ENCODE assay signal across 24 mouse cellular contexts in genomic region chr1:183692756-183693155, GRCm38 (mm10).
"Had no signal": no experiment of that assay in that cellular context is flagged by ENCODE, and none has a peak within 500 bp of the region (broad histone marks: within the 10 kb centered on the region; RNA-seq: fewer than 3 reads in every experiment).

No protein-coding gene starts in this region.

- H3K4me2 ChIP-seq: embryonic facial prominence, embryonic 12.5 days; embryonic facial prominence, embryonic 13.5 days; embryonic facial prominence, embryonic 15.5 days; forebrain, embryonic 12.5 days; forebrain, embryonic 13.5 days; forebrain, embryonic 15.5 days had no signal

- H3K9ac ChIP-seq: embryonic facial prominence, embryonic 12.5 days; embryonic facial prominence, embryonic 13.5 days; embryonic facial prominence, embryonic 15.5 days; forebrain, embryonic 12.5 days; forebrain, embryonic 13.5 days; forebrain, embryonic 15.5 days; forebrain, postnatal 0 days had no signal

- H3K4me3 ChIP-seq: embryonic facial prominence, embryonic 10.5 days; embryonic facial prominence, embryonic 12.5 days; embryonic facial prominence, embryonic 13.5 days; embryonic facial prominence, embryonic 15.5 days; erythroblast, embryonic 14.5 days; forebrain, embryonic 10.5 days; forebrain, embryonic 12.5 days; forebrain, embryonic 13.5 days; forebrain, embryonic 15.5 days; gastrocnemius, adult 2 months; heart, adult 2 months had no signal

- H3K4me1 ChIP-seq: embryonic facial prominence, embryonic 10.5 days; embryonic facial prominence, embryonic 12.5 days; embryonic facial prominence, embryonic 13.5 days; embryonic facial prominence, embryonic 15.5 days; forebrain, embryonic 10.5 days; forebrain, embryonic 12.5 days; forebrain, embryonic 13.5 days; forebrain, embryonic 15.5 days had no signal

- H3K27ac ChIP-seq: embryonic facial prominence, embryonic 10.5 days; embryonic facial prominence, embryonic 12.5 days; embryonic facial prominence, embryonic 13.5 days; embryonic facial prominence, embryonic 15.5 days; forebrain, embryonic 10.5 days; forebrain, embryonic 12.5 days; forebrain, embryonic 13.5 days; forebrain, embryonic 15.5 days; gastrocnemius, adult 2 months; heart, adult 2 months had no signal

- DNase-seq: cerebellum, adult 9-10 months; cerebellum, adult 9-11 months; cerebellum, postnatal 10 days; cerebellum, postnatal 14 days; cerebellum, postnatal 25 days; cerebellum, postnatal 36 days; embryo, embryonic 11 days; forebrain, postnatal 0 days; gastrocnemius, adult 2 months; gastrocnemius, postnatal 10 days; gastrocnemius, postnatal 14 days; gastrocnemius, postnatal 25 days; gastrocnemius, postnatal 36 days; heart, adult 18-20 months; heart, adult 2 months had no signal

- H3K9me3 ChIP-seq: embryonic facial prominence, embryonic 10.5 days; embryonic facial prominence, embryonic 12.5 days; embryonic facial prominence, embryonic 13.5 days; embryonic facial prominence, embryonic 15.5 days; forebrain, embryonic 10.5 days; forebrain, embryonic 12.5 days; forebrain, embryonic 13.5 days; forebrain, embryonic 15.5 days had no signal

- H3K36me3 ChIP-seq: embryonic facial prominence, embryonic 10.5 days; embryonic facial prominence, embryonic 12.5 days; embryonic facial prominence, embryonic 13.5 days; embryonic facial prominence, embryonic 15.5 days; forebrain, embryonic 10.5 days; forebrain, embryonic 12.5 days; forebrain, embryonic 15.5 days had no signal

- H3K27me3 ChIP-seq: embryonic facial prominence, embryonic 12.5 days; embryonic facial prominence, embryonic 13.5 days; embryonic facial prominence, embryonic 15.5 days; forebrain, embryonic 12.5 days; forebrain, embryonic 13.5 days; forebrain, embryonic 15.5 days had no signal
